Mouse (Mus musculus): ENCODE measurements at regions not wholly inside any gene's neighbourhood (a gene's known extent, or its start where the extent isn't known, plus 50 kb on each side); places are given as distances from the start of the nearest gene placed in this dataset.
A peak's percentile ranks its signal among the peaks of the same experiment; 100 is the strongest.

DNA sequence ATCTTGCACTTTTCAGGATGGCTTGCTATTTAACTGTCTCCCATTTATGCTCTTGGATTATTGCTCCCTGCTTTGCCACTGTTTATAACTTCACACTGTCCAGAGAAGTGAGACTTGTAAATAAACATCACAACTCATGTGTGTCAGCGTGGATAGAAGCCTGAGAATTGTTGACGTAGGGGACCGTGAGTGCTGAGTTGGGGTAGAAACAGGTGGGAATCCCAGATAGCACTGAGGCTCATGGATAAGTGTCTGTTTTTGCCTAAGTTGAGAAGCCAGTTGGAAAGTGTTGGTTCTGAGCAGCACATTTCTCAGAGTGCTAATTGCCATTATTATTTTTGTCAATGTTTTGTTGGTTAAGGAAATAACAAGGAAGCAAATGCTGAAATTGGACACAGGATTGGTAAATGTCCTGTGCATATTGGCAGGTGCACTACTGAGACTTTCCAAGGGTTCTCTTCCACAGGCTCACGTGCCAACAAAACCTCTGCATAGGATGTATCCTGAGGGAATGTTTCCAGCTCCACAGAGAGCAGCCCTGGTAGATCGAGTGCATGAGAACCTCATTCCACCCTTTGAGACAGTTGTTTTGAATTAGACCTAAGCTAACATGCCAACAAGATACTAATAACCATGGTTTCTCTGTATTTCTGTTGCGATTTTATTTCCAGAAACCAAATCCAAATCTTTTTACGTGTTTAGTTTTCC lies 74.3 kb upstream of the Grb10 start:
- H3K4me2 ChIP-seq (replicated peaks) = no peak overlapping the region

GRCm38 (mm10) chr11:12107711-12108110 lies 69.2 kb upstream of the Grb10 start:
- H3K27me3 ChIP-seq = no peaks in the 10 kb centered on the region

More for the DNA sequence above, 74.3 kb upstream of the Grb10 start:
- no peak overlapping the region for H3K4me3 ChIP-seq
- H3K9ac ChIP-seq = no peak overlapping the region
- H3K36me3 ChIP-seq = no peaks in the 10 kb centered on the region
- WGBS = 76% methylated on average over 7 of the region's 7 CpGs
- no peak overlapping the region for H3K27ac ChIP-seq
- H3K4me1 ChIP-seq = no peaks in the 10 kb centered on the region
- no peak for ATAC-seq (ENCODE audit: insufficient number of reproducible peaks, insufficient read depth, low FRiP score, low TSS enrichment)
- no peaks in the 10 kb centered on the region for H3K27me3 ChIP-seq
- no peaks in the 10 kb centered on the region for H3K9me3 ChIP-seq

DNA sequence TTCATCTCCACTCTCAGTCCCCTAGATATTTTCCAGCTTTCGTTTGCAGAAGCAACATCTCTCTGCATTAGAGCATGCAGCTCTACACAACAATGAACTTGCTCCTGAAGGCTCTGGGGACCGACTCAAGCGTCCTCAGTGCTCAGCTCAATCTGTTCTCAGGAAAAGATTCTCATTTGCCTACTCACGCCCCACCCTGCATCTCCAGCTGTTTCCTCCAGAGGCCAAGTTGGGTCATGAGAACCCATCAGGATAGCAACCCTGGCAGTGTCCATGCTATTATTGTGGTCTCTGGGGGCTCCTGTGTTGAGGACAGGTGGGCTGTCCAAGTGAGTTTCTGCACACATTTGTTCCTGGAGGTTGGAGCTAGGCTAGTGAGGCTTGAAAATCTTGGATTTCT lies 52.5 kb upstream of the Grb10 start:
- Histone ChIP-seq H3K4me3 (no peak overlapping the region), H3K4me1 (no peaks in the 10 kb centered on the region), H3K36me3 (no peaks in the 10 kb centered on the region), H3K27ac (no peak overlapping the region), H3K4me2 (replicated peaks) (no peak overlapping the region), H3K27me3 (no peaks in the 10 kb centered on the region), H3K9me3 (no peaks in the 10 kb centered on the region), H3K9ac (no peak overlapping the region)
- 68% methylated on average over 4 of the region's 4 CpGs for WGBS
- ATAC-seq (ENCODE audit: insufficient number of reproducible peaks, insufficient read depth, low FRiP score, low TSS enrichment) = no peak

More at GRCm38 (mm10) chr11:12107711-12108110, 69.2 kb upstream of the Grb10 start:
- Histone ChIP-seq H3K27ac (no peak overlapping the region), H3K4me1 (no peaks in the 10 kb centered on the region), H3K9ac (no peak overlapping the region), H3K4me2 (replicated peaks) (no peak overlapping the region), H3K4me3 (no peak overlapping the region), H3K36me3 (no peaks in the 10 kb centered on the region), H3K9me3 (no peaks in the 10 kb centered on the region)
- WGBS = 72% methylated on average over 3 of the region's 3 CpGs
- ATAC-seq (ENCODE audit: insufficient number of reproducible peaks, insufficient read depth, low FRiP score, low TSS enrichment) = no peak

DNA sequence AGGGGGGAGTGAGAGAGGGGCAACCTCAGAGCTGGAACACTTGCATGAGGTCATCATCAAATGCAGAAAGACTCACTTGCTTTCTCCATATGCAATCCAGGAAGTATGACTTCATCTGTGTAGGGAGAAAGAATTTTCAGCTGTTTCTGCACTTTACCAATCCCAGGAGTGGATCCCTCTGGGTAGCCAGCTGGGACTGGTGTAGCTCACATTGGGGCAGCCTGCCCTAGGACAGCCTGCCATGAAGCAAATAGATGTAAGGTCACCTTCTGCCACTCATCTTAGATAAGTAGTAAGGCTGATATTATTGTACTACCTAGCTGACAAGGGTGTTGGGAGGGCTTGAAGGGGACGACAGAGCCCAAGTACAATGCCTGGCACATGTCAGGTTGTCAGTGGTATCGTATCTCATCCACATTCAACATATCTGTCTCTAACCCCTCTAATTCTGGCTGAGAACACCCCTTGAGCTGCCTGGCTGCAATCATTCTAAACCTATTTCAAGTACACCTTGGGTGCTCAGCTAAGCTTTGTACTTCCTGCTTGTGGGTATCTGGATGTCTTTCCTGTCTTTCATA lies 51.4 kb upstream of the Grb10 start:
- 90% methylated on average over 2 of the region's 2 CpGs for WGBS
- H3K9me3 ChIP-seq = no peaks in the 10 kb centered on the region
- H3K9ac ChIP-seq = no peak overlapping the region
- no peaks in the 10 kb centered on the region for H3K4me1 ChIP-seq
- H3K4me3 ChIP-seq = no peak overlapping the region
- no peaks in the 10 kb centered on the region for H3K36me3 ChIP-seq
- no peak overlapping the region for H3K4me2 ChIP-seq (replicated peaks)
- H3K27me3 ChIP-seq = no peaks in the 10 kb centered on the region
- H3K27ac ChIP-seq = no peak overlapping the region
- peak; percentile 22; the same call in 1 of the 2 replicates for ATAC-seq (ENCODE audit: insufficient number of reproducible peaks, insufficient read depth, low FRiP score, low TSS enrichment)

All from embryonic facial prominence, embryonic 12.5 days (tissue).